Mouse (Mus musculus) neutrophil, adult 59 days (primary cell): ENCODE data around the gene Pcbd1. TPM values are rescaled to one million over a fixed set of nuclear protein-coding genes. Genes with fewer than 3 reads are reported as not detected.

Source experiments
- total RNA-seq, 2 experiments: library from RNA; stranded (reverse); gene quantifications; 1 replicate in 1 of 2; 2 replicates in 1 of 2; pipeline ENCODE4 v1.2.4; 2023

The Pcbd1 gene
- total RNA-seq = under 1 TPM; 0.47 to 0.68 TPM

GRCm38 (mm10) chr10:61089170-61090142, at the start of gene Pcbd1:
Gene Pcbd1, plus strand, starts transcription at chr10:61089331.

Other genes starting within 250 kb of the Pcbd1 start
- gene Sgpl1, start 58.4 kb downstream of the Pcbd1 start, total RNA-seq = 100 to 1,000 TPM in 1 of 2 experiments, 10 to 100 TPM in 1; 99.9 to 117 TPM
- not detected for gene Tbata, start 82.6 kb downstream of the Pcbd1 start, total RNA-seq
- gene Adamts14, start 184.1 kb downstream of the Pcbd1 start, total RNA-seq = under 1 TPM; 0.11 to 0.20 TPM
- not detected for gene Prf1, start 208.5 kb downstream of the Pcbd1 start, total RNA-seq